Mouse (Mus musculus) midbrain, embryonic 16.5 days (tissue): Measurements from ENCODE around the gene Btbd6. TPM values are rescaled to one million over a fixed set of nuclear protein-coding genes. Genes with fewer than 3 reads are reported as not detected.
A peak's percentile ranks its signal among the peaks of the same experiment; 100 is the strongest.

Source experiments
- ATAC-seq: fragments of 200-750 bp; cut with Nextera tagmentation; 2 replicates; pipeline ENCODE4 v1.8.0; 2017; ENCODE audit warnings: moderate TSS enrichment
- H3K27ac ChIP-seq: fragments of 300-500 bp; sonication (generic); 2 replicates; pipeline ENCODE4 v1.5.1; 2014; ENCODE audit warnings: mild to moderate bottlenecking, low read length, mixed read lengths
- H3K27me3 ChIP-seq: fragments of 300-500 bp; sonication (generic); 2 replicates; pipeline ENCODE4 v1.6.1; 2014; ENCODE audit warnings: low read depth, low read length, mixed read lengths; ENCODE audit not compliant: control insufficient read depth, insufficient read depth
- H3K36me3 ChIP-seq: fragments of 300-500 bp; sonication (generic); 2 replicates; pipeline ENCODE4 v1.6.1; 2014; ENCODE audit warnings: mild to moderate bottlenecking, low read length, moderate library complexity, mixed read lengths; ENCODE audit not compliant: control insufficient read depth, insufficient read depth
- H3K4me1 ChIP-seq: fragments of 300-500 bp; sonication (generic); 2 replicates; pipeline ENCODE4 v1.6.1; 2014; ENCODE audit warnings: mild to moderate bottlenecking, low read length, mixed read lengths; ENCODE audit not compliant: control insufficient read depth, insufficient read depth
- H3K4me2 ChIP-seq: fragments of 300-500 bp; sonication (generic); 2 replicates; pipeline ENCODE4 v1.6.1; 2014; ENCODE audit warnings: mild to moderate bottlenecking, low read length, mixed read lengths
- H3K4me3 ChIP-seq: fragments of 300-500 bp; sonication (generic); 2 replicates; pipeline ENCODE4 v1.5.1; 2014; ENCODE audit warnings: low read depth, mild to moderate bottlenecking, low read length, moderate library complexity, mixed read lengths
- H3K9ac ChIP-seq: fragments of 300-500 bp; sonication (generic); 2 replicates; pipeline ENCODE4 v1.6.1; 2014; ENCODE audit warnings: low read depth, low read length, mixed read lengths
- H3K9me3 ChIP-seq: fragments of 300-500 bp; sonication (generic); replicated peaks from 2 replicates; pipeline ENCODE4 v1.6.1; 2014; ENCODE audit warnings: mild to moderate bottlenecking, low read length, mixed read lengths; ENCODE audit not compliant: control insufficient read depth, poor library complexity, severe bottlenecking
- WGBS: fragments of 180-500 bp; shearing (Covaris S2); extraction: QIAGEN DNeasy Blood & Tissue Kit; methylation state at CpG from one replicate; pipeline ENCODE4 v1.1.7; 2014; 5-methylcytosine and 5-hydroxymethylcytosine counted together
- polyA plus RNA-seq: library from polyadenylated mRNA; unstranded; fragments of >200 nt; fragmentation: Nextera tagmentation; extraction: Ambion mirVana; gene quantifications from 2 replicates; pipeline ENCODE4 v1.2.1, GENCODE M21; 2015

Btbd6 gene
- polyA plus RNA-seq, 1 experiment from 2014 or later = 55.5 TPM

DNA sequence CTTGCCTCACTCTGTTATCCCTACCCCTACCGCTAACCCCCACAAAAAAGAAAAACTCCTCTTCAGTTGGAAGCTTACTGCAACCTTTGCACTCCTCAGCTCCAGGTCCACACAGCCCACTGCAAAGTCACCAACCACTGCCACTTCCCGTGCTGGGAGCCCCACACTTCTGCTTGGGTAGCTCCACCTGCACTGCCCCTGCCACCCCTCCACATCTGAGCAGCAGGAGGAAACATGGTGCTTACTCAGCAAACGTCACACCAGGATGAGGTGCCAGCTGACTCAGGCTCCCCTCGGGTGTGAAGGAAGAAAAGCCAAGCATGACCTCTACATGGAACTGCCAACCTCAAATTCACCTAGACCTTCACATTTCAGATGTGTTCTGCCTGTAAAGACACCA lies 17.9 kb downstream of the Btbd6 start:
- Histone ChIP-seq H3K27me3 (no peaks in the 10 kb centered on the region), H3K4me1 (peaks cover 12% of the 10 kb centered on the region), H3K36me3 (peaks cover 5% of the 10 kb centered on the region; the same call in 1 of the 2 replicates), H3K27ac (no peak overlapping the region), H3K4me3 (no peak overlapping the region), H3K9ac (no peak overlapping the region), H3K9me3 (no peaks in the 10 kb centered on the region), H3K4me2 (no peak overlapping the region)
- ATAC-seq = no peak
- WGBS = 83% methylated on average over 4 of the region's 4 CpGs

DNA sequence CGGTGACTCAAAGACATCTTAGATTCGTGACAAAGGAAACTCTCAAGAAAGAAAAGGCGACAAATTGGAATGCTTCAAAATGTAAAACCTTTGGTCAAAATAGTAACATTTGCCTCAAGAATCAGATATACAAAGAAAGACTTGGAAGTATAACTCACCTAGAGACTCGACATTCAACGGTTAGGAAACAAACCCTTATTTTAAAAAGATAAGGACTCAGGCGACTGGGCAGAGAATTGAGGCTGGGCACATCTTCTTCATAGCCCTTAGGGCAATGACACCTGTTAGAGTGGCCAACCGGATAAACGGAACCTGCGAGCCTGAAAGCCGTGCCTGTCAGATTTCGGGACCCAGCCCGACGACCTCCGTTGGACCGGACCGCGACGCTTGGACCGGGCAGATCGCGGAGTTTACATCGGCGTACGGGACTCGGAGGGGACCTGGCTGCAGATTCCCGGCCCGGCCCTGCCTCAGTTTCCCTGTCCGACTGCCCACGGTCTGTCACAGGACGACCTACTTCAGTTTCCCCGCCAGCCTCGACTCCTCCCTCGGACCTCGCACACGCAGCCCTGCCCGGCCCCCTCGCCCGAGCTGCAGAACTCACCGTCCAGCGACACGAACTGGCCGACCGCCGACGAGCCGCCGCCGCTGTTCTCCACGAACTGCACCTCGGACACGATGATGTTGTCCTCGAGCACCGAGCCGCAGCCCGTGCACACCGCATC lies 23.4 kb downstream of the Btbd6 start:
- 1% methylated on average over 56 of the region's 56 CpGs for WGBS
- ATAC-seq = no peak; the same call in 1 of the 2 replicates
- Histone ChIP-seq H3K9ac (peak overlapping the region; percentile 96), H3K27ac (peak overlapping the region; percentile 94), H3K4me2 (peak overlapping the region; percentile 91), H3K9me3 (no peaks in the 10 kb centered on the region), H3K27me3 (no peaks in the 10 kb centered on the region), H3K36me3 (no peaks in the 10 kb centered on the region), H3K4me1 (peaks cover 19% of the 10 kb centered on the region), H3K4me3 (peak overlapping the region; percentile 90)

DNA sequence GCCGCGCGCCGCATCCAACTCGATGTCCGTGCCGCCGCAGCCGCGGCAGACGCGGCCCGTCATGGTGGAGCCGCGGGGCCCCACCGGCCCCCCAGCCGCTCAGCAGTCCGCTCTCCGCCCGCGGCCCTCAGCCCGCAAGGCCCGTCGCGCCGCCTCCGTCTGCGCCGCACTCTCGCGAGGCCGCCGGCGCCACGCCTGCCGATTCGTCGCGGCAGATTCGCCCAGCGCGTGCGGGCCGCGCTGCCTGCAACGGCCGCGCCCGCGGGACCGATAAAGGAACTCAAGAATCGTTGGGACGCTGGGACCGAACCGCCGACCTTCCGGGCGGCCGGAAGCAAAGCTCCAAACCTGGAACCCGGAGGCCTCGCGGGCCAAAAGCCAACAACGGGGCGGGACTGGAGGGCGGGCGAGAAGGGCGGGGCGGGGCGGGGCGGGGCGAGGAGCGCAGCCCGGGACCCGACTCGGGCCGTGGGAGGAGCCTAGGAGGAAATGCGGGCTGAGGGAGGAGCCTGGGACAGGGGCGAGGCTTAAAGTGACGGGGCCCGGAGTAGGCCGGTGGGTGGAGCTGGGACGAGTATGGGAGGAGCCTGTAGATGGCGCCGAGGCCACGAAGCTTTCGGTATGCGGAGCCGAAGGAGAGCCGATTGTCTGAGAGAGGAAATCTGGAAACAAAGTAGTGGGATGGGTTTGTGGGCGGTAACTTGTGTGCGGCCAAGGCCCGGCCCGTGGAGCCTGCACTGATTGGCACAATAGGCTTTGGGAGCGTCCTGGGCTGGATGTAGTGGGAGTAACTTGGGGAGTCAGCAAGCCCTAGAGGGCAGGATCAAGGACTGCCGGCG lies 24.2 kb downstream of the Btbd6 start, which contains the start of gene Brf1:
Gene Brf1, minus strand, starts transcription at position 411 of the 839 bp plus-strand sequence.
- Histone ChIP-seq H3K4me1 (peaks cover 19% of the 10 kb centered on the region), H3K36me3 (no peaks in the 10 kb centered on the region), H3K4me3 (peak within 1 kb of the TSS; percentile 90), H3K27me3 (no peaks in the 10 kb centered on the region), H3K4me2 (peak within 1 kb of the TSS; percentile 91), H3K9ac (peak within 1 kb of the TSS; percentile 96), H3K27ac (peak within 1 kb of the TSS; percentile 94), H3K9me3 (no peaks in the 10 kb centered on the region)
- under 1% methylated on average over 86 of the region's 96 CpGs for WGBS
- ATAC-seq = peak; percentile 97

DNA sequence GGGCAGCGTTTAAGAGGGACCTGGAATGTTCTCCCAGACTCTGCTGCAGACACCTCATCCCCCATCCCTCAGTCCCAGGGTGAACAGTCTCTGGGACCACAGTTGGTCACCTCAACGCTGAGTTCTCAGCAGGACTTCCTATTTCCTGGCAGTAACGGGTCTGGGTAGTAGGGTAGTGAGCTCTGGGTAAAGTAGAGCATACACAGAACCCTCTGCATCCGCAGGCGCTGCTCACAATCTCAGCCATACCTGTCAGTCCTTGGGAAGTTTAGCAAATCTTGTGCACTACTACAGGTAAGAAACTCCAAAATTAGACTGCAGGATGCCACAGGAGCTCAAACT lies 24.8 kb downstream of the Btbd6 start:
- H3K9ac ChIP-seq = peak overlapping the region; percentile 96
- H3K4me3 ChIP-seq = peak overlapping the region; percentile 90
- H3K4me2 ChIP-seq = peak overlapping the region; percentile 91
- H3K4me1 ChIP-seq = peaks cover 19% of the 10 kb centered on the region
- H3K9me3 ChIP-seq = no peaks in the 10 kb centered on the region
- WGBS = 5% methylated on average over 5 of the region's 5 CpGs
- H3K27ac ChIP-seq = peak overlapping the region; percentile 94; the same call in 1 of the 2 replicates
- no peaks in the 10 kb centered on the region for H3K27me3 ChIP-seq
- no peak; the same call in 1 of the 2 replicates for ATAC-seq
- H3K36me3 ChIP-seq = no peaks in the 10 kb centered on the region

DNA sequence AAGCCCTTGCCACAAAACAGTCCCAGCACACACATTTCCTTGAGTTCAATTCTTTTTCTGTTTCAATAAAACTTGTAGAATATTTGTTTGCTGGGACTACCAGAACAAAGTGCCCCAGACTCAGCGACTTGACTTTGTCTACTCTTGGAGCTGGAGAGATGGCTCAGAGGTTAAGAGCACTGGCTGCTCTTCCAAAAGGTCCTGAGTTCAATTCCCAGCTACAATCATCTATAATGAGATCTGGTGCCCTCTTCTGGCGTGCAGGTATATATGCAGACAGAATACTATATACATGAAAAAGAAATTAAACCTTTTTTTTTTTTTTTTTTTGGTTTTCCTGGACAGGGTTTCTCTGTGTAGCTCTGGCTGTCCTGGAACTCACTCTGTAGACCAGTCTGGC lies 26.4 kb downstream of the Btbd6 start:
- H3K27me3 ChIP-seq = no peaks in the 10 kb centered on the region
- 32% methylated on average over 2 of the region's 2 CpGs for WGBS
- no peak overlapping the region for H3K9ac ChIP-seq
- H3K9me3 ChIP-seq = no peaks in the 10 kb centered on the region
- no peak overlapping the region for H3K4me2 ChIP-seq
- no peak for ATAC-seq
- peaks cover 19% of the 10 kb centered on the region for H3K4me1 ChIP-seq
- H3K36me3 ChIP-seq = no peaks in the 10 kb centered on the region
- H3K4me3 ChIP-seq = no peak overlapping the region
- H3K27ac ChIP-seq = no peak overlapping the region

DNA sequence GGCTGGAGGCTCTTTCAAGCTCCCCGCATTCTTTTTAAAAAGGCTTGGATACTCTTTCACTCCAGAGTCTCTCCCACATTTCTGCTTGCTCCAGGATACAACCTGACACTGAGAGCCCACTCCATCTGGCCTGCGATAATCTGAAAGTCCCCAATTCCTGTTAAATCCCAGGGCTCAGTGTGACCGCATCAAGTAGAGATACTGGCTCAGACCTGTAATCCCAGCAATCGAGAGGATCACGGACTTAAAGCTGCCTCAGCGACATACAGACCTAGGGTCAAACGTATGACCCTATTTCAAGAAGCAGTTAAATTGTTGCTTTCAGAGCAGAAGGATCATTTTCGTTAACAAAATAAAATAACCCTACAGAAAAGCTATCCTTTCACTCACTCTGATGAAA lies 27.7 kb downstream of the Btbd6 start:
- no peak overlapping the region for H3K9ac ChIP-seq
- H3K4me1 ChIP-seq = peaks cover 8% of the 10 kb centered on the region
- H3K9me3 ChIP-seq = no peaks in the 10 kb centered on the region
- H3K4me2 ChIP-seq = no peak overlapping the region
- 83% methylated on average over 8 of the region's 8 CpGs for WGBS
- no peak for ATAC-seq
- no peaks in the 10 kb centered on the region for H3K36me3 ChIP-seq
- H3K4me3 ChIP-seq = no peak overlapping the region
- H3K27me3 ChIP-seq = no peaks in the 10 kb centered on the region
- H3K27ac ChIP-seq = no peak overlapping the region

DNA sequence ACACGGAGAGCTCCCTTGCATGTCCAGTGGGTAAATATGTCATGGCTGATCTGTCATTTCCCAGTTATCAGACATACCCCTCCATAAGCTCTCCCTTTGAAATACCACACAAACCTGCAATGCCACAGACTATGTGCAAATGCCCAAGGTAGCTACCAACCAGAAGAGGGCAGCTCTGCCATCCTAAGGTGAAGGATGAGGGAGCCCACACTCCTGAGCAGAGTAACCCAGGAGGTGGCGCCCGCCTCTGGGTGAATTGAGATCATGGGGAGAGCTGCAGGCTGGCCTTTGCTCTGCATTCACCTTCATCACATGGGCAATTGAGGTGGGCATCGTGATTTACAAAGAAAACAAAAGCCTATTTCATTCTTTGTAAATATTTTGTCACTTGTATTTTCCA lies 28.7 kb downstream of the Btbd6 start:
- no peak overlapping the region for H3K4me2 ChIP-seq
- no peaks in the 10 kb centered on the region for H3K36me3 ChIP-seq
- H3K27ac ChIP-seq = no peak overlapping the region
- no peak for ATAC-seq
- no peaks in the 10 kb centered on the region for H3K9me3 ChIP-seq
- 32% methylated on average over 4 of the region's 4 CpGs for WGBS
- no peak overlapping the region for H3K9ac ChIP-seq
- H3K27me3 ChIP-seq = no peaks in the 10 kb centered on the region
- peaks cover 3% of the 10 kb centered on the region; the same call in 1 of the 2 replicates for H3K4me1 ChIP-seq
- H3K4me3 ChIP-seq = no peak overlapping the region

DNA sequence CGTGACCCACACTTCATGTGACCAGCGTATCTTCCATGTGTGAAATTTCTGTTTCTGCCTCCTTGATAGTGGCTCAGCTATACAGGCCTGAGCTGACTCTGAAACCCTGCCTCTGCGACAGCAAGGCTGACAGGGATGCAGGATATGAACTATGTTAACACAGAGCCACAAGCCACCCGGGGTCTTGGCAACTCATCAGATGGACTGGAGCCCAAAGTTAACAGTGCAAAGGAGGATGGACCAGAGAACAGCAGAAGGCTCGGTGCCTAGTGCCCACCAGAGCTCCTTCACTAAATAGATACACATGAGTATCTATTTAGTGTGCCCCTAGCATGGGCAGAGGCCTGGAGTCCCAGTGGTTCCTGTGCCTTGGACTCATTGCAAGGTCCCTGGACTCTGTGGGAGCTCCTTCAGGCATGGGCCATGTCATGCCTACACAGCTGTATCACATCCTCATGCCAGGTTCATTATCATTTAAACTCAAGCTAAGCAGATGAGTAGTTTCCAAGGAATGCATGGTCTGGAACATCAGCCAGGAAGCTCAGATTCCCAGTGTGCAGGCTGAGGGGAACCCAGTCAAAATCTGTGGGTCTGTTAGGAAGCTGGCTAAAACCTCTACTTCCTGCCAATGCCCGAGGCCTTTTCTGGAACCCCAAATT lies 35.5 kb downstream of the Btbd6 start:
- Histone ChIP-seq H3K4me1 (peaks cover 24% of the 10 kb centered on the region), H3K9ac (no peak overlapping the region), H3K27me3 (no peaks in the 10 kb centered on the region), H3K27ac (no peak overlapping the region), H3K9me3 (no peaks in the 10 kb centered on the region), H3K36me3 (no peaks in the 10 kb centered on the region), H3K4me2 (no peak overlapping the region), H3K4me3 (no peak overlapping the region)
- 84% methylated on average over 6 of the region's 6 CpGs for WGBS
- ATAC-seq = no peak
